Mouse (Mus musculus) kidney, postnatal 0 days (tissue): ENCODE measurements at regions not wholly inside any gene's neighbourhood (a gene's known extent, or its start where the extent isn't known, plus 50 kb on each side); places are given as distances from the start of the nearest gene placed in this dataset.
A peak's percentile ranks its signal among the peaks of the same experiment; 100 is the strongest.

Source experiments
- ATAC-seq: fragments of 200-750 bp; cut with Nextera tagmentation; replicated peaks from 2 replicates; pipeline ENCODE4 v1.8.0; 2017; ENCODE audit warnings: low read depth, moderate number of reproducible peaks, moderate TSS enrichment, moderate library complexity; ENCODE audit not compliant: low FRiP score
- DNase-seq: peaks from one replicate; pipeline ENCODE4 v3.0.0-alpha.2; 2016; ENCODE audit warnings: low spot score
- H3K27ac ChIP-seq: fragments of 300-500 bp; sonication (generic); 2 replicates; pipeline ENCODE4 v1.5.1; 2014; ENCODE audit warnings: mild to moderate bottlenecking
- H3K27me3 ChIP-seq: fragments of 300-500 bp; sonication (generic); 2 replicates; pipeline ENCODE4 v1.6.1; 2014; ENCODE audit warnings: low read length, mixed read lengths; ENCODE audit not compliant: insufficient read depth
- H3K36me3 ChIP-seq: fragments of 300-500 bp; sonication (generic); 2 replicates; pipeline ENCODE4 v1.6.1; 2014; ENCODE audit warnings: low read length, mixed read lengths; ENCODE audit not compliant: insufficient read depth
- H3K4me1 ChIP-seq: fragments of 300-500 bp; sonication (generic); replicated peaks from 2 replicates; pipeline ENCODE4 v1.6.1; 2014; ENCODE audit warnings: antibody characterized with exemption, low read length, mixed read lengths; ENCODE audit not compliant: insufficient read depth
- H3K4me2 ChIP-seq: fragments of 300-500 bp; sonication (generic); 2 replicates; pipeline ENCODE4 v1.6.1; 2014; ENCODE audit warnings: mild to moderate bottlenecking, low read length, moderate library complexity, mixed read lengths
- H3K4me3 ChIP-seq: fragments of 300-500 bp; sonication (generic); replicated peaks from 2 replicates; pipeline ENCODE4 v1.5.1; 2014; ENCODE audit warnings: low read depth, low read length
- H3K9ac ChIP-seq: fragments of 300-500 bp; sonication (generic); 2 replicates; pipeline ENCODE4 v1.6.1; 2014; ENCODE audit warnings: low read depth, low read length
- H3K9me3 ChIP-seq: fragments of 300-500 bp; sonication (generic); replicated peaks from 2 replicates; pipeline ENCODE4 v1.6.1; 2016; ENCODE audit warnings: low read length, inconsistent platforms, mixed read lengths
- CTCF ChIP-seq: IDR thresholded peaks from 2 replicates; pipeline ENCODE4 v1.5.1; 2016; ENCODE audit warnings: antibody characterized with exemption, low read depth, mild to moderate bottlenecking, moderate library complexity
- WGBS: fragments of 180-500 bp; shearing (Covaris S2); extraction: QIAGEN DNeasy Blood & Tissue Kit; methylation state at CpG from one replicate; pipeline ENCODE4 v1.1.7; 2014; 5-methylcytosine and 5-hydroxymethylcytosine counted together

- H3K9ac ChIP-seq, result no peak overlapping the region
- ATAC-seq (no peak), DNase-seq (no peak)
- H3K27me3 ChIP-seq, result no peaks in the 10 kb centered on the region
- TF ChIP-seq CTCF, result no peak
- H3K4me2 ChIP-seq, result no peak overlapping the region
- H3K4me1 ChIP-seq, result no peaks in the 10 kb centered on the region
- no peaks in the 10 kb centered on the region for H3K9me3 ChIP-seq
- no peaks in the 10 kb centered on the region for H3K36me3 ChIP-seq
- H3K27ac ChIP-seq, result no peak overlapping the region
- no peak overlapping the region for H3K4me3 ChIP-seq
- WGBS, result 59% methylated on average over 7 of the region's 7 CpGs
Observed at GRCm38 (mm10) chr5:77515448-77515847, 107.6 kb upstream of the Igfbp7 start.

GRCm38 (mm10) chr5:77502684-77503083, 94.8 kb upstream of the Igfbp7 start:
- WGBS, result 38% methylated on average over 5 of the region's 5 CpGs
- DNase-seq (no peak), ATAC-seq (no peak)
- no peaks in the 10 kb centered on the region for H3K27me3 ChIP-seq
- no peaks in the 10 kb centered on the region for H3K4me1 ChIP-seq
- TF ChIP-seq CTCF, result no peak
- H3K9me3 ChIP-seq, result no peaks in the 10 kb centered on the region
- H3K36me3 ChIP-seq, result no peaks in the 10 kb centered on the region
- no peak overlapping the region for H3K9ac ChIP-seq
- H3K4me2 ChIP-seq, result no peak overlapping the region
- H3K4me3 ChIP-seq, result no peak overlapping the region
- no peak overlapping the region for H3K27ac ChIP-seq

- no peaks in the 10 kb centered on the region for H3K9me3 ChIP-seq
- TF ChIP-seq CTCF, result no peak
- no peaks in the 10 kb centered on the region for H3K36me3 ChIP-seq
- no peaks in the 10 kb centered on the region for H3K4me1 ChIP-seq
- H3K4me2 ChIP-seq, result no peak overlapping the region
- no peak overlapping the region for H3K9ac ChIP-seq
- 82% methylated on average over 5 of the region's 5 CpGs for WGBS
- H3K27me3 ChIP-seq, result no peaks in the 10 kb centered on the region
- H3K27ac ChIP-seq, result no peak overlapping the region
- ATAC-seq, result no peak
- H3K4me3 ChIP-seq, result no peak overlapping the region
- DNase-seq, result no peak
Observed at GRCm38 (mm10) chr5:77499949-77500460, 92.2 kb upstream of the Igfbp7 start.

DNA sequence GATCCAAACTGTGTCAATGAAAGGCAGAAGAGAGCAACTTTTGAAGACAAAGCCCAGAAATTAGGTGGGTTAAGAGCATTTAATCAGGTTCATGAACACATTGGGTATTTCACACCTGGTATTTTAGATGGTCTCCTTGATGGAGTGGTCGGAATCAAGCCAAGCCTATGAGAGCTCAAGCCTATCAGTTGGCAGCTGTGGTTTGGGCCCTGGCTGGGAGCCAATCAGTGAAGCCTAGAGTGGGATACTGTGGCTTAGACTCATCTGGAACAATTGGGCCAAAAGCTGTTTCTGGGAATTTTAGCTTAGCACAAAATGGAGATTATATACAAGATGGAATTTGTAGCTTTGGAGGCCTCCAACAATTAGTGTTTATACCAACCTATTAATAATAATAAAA, 86.8 kb upstream of the Igfbp7 start:
- Histone ChIP-seq H3K4me1 (no peaks in the 10 kb centered on the region), H3K9ac (no peak overlapping the region), H3K4me3 (no peak overlapping the region), H3K4me2 (no peak overlapping the region), H3K27ac (no peak overlapping the region), H3K36me3 (no peaks in the 10 kb centered on the region), H3K27me3 (no peaks in the 10 kb centered on the region), H3K9me3 (no peaks in the 10 kb centered on the region)
- DNase-seq (no peak), ATAC-seq (no peak)
- 82% methylated on average over 1 of the region's 1 CpGs for WGBS
- no peak for TF ChIP-seq CTCF

DNA sequence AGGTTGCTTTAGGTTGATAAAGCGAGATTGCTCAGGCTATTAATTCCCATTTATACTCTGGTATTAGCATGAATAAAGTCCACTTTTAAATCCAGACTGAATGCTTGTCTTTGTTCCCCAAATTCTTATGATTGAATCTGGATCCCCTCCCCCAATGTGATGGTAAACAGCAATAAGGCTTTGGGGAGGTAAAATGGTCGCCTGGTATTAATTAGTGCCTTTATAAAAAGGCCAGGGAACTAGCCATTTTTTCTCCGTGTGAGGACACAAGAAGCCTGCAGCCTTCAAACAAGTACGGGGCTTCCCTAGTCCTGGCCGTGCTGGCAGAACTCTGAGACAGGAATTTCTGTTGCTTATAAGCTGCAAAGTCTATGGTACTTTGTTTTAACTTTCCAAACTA, 81.1 kb upstream of the Igfbp7 start:
- no peak overlapping the region for H3K27ac ChIP-seq
- H3K27me3 ChIP-seq, result no peaks in the 10 kb centered on the region
- no peak for ATAC-seq
- no peak for TF ChIP-seq CTCF
- DNase-seq, result no peak
- H3K4me2 ChIP-seq, result no peak overlapping the region
- H3K4me1 ChIP-seq, result 0 out of 2 replicates have a peak, but pooled peaks cover 3% of the 10 kb centered on the region
- no peaks in the 10 kb centered on the region for H3K36me3 ChIP-seq
- no peaks in the 10 kb centered on the region for H3K9me3 ChIP-seq
- 70% methylated on average over 5 of the region's 5 CpGs for WGBS
- no peak overlapping the region for H3K9ac ChIP-seq
- no peak overlapping the region for H3K4me3 ChIP-seq

- no peak overlapping the region for H3K27ac ChIP-seq
- WGBS, result 16% methylated on average over 19 of the region's 19 CpGs
Observed at GRCm38 (mm10) chr5:77487837-77488827, 80.3 kb upstream of the Igfbp7 start.

More at GRCm38 (mm10) chr5:77487837-77488827, 80.3 kb upstream of the Igfbp7 start:
- 0 out of 2 replicates have a peak overlapping the region, but pooled peaks have one; percentile 7 for H3K4me3 ChIP-seq
- H3K9ac ChIP-seq, result no peak overlapping the region
- no peaks in the 10 kb centered on the region for H3K9me3 ChIP-seq
- no peak for TF ChIP-seq CTCF
- H3K4me2 ChIP-seq, result peak overlapping the region; percentile 36
- peak; percentile 49 for DNase-seq
- 0 out of 2 replicates have a peak, but pooled peaks have one; percentile 36 for ATAC-seq
- no peaks in the 10 kb centered on the region for H3K27me3 ChIP-seq
- H3K36me3 ChIP-seq, result no peaks in the 10 kb centered on the region
- H3K4me1 ChIP-seq, result 0 out of 2 replicates have a peak, but pooled peaks cover 3% of the 10 kb centered on the region
